Mouse (Mus musculus): ENCODE data around the gene Exoc3l4.

DNA sequence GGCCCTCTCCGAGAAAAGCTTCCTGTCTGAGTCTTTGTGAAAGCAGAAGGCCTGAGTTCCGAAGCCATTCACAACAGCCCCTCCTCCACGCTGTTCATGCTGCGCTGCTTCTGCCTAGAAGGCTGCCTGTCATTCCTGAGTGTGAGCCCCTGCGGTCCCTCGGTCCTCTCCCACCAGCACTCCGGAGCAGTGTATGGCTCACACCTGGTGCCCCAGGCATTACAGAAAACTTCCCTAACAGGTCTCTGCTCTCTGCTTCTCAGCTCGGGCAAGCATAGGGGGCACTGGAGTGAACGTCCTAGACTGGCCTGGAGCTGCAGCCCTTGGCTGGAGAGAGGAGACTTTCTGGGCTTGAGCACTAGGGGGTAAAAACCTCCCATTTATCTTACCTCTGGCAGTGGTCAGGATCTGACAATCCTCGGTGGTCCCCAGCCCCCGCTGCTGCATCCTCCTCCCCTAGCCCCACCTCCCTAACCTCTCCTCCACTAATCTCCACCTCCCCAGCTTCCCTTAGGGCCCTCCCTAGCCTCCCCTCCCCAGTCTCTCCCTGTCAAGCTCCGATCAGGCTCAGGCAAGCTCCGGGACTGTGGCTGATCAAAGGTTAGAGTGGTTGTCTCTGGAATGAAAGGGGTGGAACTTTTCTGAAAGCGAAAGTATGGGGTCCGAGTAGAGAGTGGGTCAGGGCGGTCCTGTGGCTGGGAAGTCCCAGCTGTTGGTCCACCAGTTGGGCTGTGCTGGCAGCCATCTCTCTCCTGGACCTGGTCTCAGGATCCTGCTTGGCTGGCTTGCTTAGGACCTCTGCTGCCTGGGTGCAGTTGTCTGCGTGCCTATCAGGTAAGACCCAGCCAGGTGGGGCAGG lies at the start of gene Exoc3l4:
- no peak for TF ChIP-seq CTCF (conservative IDR thresholded peaks at IDR 0.05; ENCODE audit: low read length)
- TF ChIP-seq NANOG (IDR thresholded peaks at IDR 0.05; ENCODE audit: borderline replicate concordance, low read length): no peak
- TF ChIP-seq POU5F1 (IDR thresholded peaks at IDR 0.05; ENCODE audit: borderline replicate concordance, low read length): no peak

Measured in E14TG2a.4 (cell line).